Mouse (Mus musculus) neural tube, embryonic 12.5 days (tissue): Measurements from ENCODE around the gene Ddx27. TPM values are rescaled to one million over a fixed set of nuclear protein-coding genes. Genes with fewer than 3 reads are reported as not detected.

ENCODE experiments used
- ATAC-seq: fragments of 200-750 bp; cut with Nextera tagmentation; 2 replicates; pipeline ENCODE4 v1.8.0; 2017; ENCODE audit warnings: low read depth, mild to moderate bottlenecking, moderate TSS enrichment, moderate library complexity; ENCODE audit not compliant: low FRiP score
- H3K27ac ChIP-seq: fragments of 300-500 bp; sonication (generic); 2 replicates; pipeline ENCODE4 v1.5.1; 2016
- H3K27me3 ChIP-seq: fragments of 300-500 bp; sonication (generic); replicated peaks from 2 replicates; pipeline ENCODE4 v1.6.1; 2016; ENCODE audit warnings: mild to moderate bottlenecking
- H3K36me3 ChIP-seq: fragments of 300-500 bp; sonication (generic); 2 replicates; pipeline ENCODE4 v1.6.1; 2016; ENCODE audit warnings: mild to moderate bottlenecking
- H3K4me1 ChIP-seq: fragments of 300-500 bp; sonication (generic); 2 replicates; pipeline ENCODE4 v1.6.1; 2016
- H3K4me2 ChIP-seq: fragments of 300-500 bp; sonication (generic); replicated peaks from 2 replicates; pipeline ENCODE4 v1.6.1; 2016; ENCODE audit warnings: mild to moderate bottlenecking
- H3K4me3 ChIP-seq: fragments of 300-500 bp; sonication (generic); 2 replicates; pipeline ENCODE4 v1.5.1; 2016
- H3K9ac ChIP-seq: fragments of 300-500 bp; sonication (generic); 2 replicates; pipeline ENCODE4 v1.6.1; 2016; ENCODE audit warnings: mild to moderate bottlenecking
- H3K9me3 ChIP-seq: fragments of 300-500 bp; sonication (generic); 2 replicates; pipeline ENCODE4 v1.6.1; 2016; ENCODE audit warnings: mild to moderate bottlenecking
- WGBS: fragments of 180-500 bp; shearing (Covaris S2); methylation state at CpG from one replicate; pipeline ENCODE4 v1.1.7; 2016; 5-methylcytosine and 5-hydroxymethylcytosine counted together
- polyA plus RNA-seq: library from polyadenylated mRNA; unstranded; fragments of >200 nt; fragmentation: Nextera tagmentation; extraction: Ambion mirVana; gene quantifications from 2 replicates; pipeline ENCODE4 v1.2.1, GENCODE M21; 2016

Gene Ddx27
- polyA plus RNA-seq, 1 experiment from 2014 or later = 44.5 TPM

DNA sequence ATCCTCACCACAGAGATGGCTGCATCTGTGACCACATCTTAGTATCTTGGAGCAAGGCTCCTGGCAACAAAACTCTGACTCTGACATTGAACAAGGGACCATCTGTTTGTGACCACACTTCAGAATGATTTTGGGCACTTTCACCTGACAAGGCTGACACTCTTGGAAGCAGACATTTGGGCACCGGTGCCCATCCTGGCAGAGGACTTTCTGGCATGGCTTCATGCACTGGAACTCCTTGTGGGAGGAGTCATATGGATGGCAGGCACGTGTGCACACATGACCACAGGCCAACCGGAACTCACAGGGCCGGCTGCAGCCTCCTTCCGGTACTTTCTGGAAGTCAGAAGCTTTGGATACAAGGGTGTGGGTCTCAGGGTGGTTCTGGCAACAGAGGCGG is 23.3 kb downstream of the Ddx27 start:
- no peaks in the 10 kb centered on the region for H3K27me3 ChIP-seq
- H3K4me1 ChIP-seq = no peaks in the 10 kb centered on the region
- no peak overlapping the region for H3K4me3 ChIP-seq
- H3K27ac ChIP-seq = no peak overlapping the region
- peaks cover 99% of the 10 kb centered on the region for H3K36me3 ChIP-seq
- H3K4me2 ChIP-seq = no peak overlapping the region
- no peak for ATAC-seq
- H3K9ac ChIP-seq = no peak overlapping the region
- H3K9me3 ChIP-seq = no peaks in the 10 kb centered on the region
- 95% methylated on average over 6 of the region's 6 CpGs for WGBS

DNA sequence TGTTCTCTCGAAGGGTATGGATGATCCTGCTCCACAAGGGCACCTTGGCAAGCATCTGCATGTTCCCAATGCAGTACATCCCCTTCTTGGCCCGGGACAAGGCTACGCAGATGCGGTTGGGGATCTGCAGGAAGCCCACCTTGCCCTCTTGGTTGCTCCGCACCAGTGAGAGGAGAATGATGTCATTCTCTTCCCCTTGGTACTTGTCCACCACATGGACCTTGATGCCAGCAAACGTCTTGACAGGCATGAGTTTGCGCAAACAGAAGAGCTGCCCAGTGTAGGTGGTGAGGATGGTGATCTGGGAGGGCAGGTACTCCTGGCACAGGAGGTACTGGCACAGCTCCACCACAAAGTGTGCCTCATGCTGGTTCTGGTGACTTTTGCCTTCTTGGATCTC is 23.7 kb downstream of the Ddx27 start:
- H3K27me3 ChIP-seq = no peaks in the 10 kb centered on the region
- no peaks in the 10 kb centered on the region for H3K4me1 ChIP-seq
- H3K27ac ChIP-seq = no peak overlapping the region
- H3K9me3 ChIP-seq = no peaks in the 10 kb centered on the region
- peaks cover 98% of the 10 kb centered on the region for H3K36me3 ChIP-seq
- H3K9ac ChIP-seq = no peak overlapping the region
- H3K4me3 ChIP-seq = no peak overlapping the region
- no peak for ATAC-seq
- H3K4me2 ChIP-seq = no peak overlapping the region
- WGBS = 95% methylated on average over 7 of the region's 7 CpGs

DNA sequence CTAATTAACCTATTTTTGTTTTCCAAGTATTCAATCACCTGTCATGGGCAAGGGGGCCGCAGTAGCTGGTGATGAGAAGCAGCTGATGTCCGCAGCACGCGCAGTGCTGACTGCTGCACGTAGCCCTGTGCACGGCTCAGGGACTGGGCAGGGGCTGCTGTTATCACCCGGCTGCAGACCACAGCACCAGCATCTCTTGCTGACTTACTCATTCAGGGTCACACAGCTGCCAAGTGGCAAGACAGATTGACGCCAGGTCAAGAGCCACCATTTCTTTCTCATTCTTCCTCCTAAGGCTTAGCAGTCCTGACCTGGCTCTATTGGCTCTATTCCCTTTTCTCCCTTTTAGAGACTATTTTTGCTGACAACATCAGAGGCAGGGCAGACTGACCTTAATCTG is 24.4 kb downstream of the Ddx27 start:
- ATAC-seq = no peak
- peaks cover 98% of the 10 kb centered on the region for H3K36me3 ChIP-seq
- no peak overlapping the region for H3K9ac ChIP-seq
- no peak overlapping the region for H3K4me3 ChIP-seq
- H3K27ac ChIP-seq = no peak overlapping the region
- H3K4me2 ChIP-seq = no peak overlapping the region
- H3K9me3 ChIP-seq = no peaks in the 10 kb centered on the region
- H3K27me3 ChIP-seq = no peaks in the 10 kb centered on the region
- no peaks in the 10 kb centered on the region for H3K4me1 ChIP-seq
- WGBS = 91% methylated on average over 8 of the region's 8 CpGs

DNA sequence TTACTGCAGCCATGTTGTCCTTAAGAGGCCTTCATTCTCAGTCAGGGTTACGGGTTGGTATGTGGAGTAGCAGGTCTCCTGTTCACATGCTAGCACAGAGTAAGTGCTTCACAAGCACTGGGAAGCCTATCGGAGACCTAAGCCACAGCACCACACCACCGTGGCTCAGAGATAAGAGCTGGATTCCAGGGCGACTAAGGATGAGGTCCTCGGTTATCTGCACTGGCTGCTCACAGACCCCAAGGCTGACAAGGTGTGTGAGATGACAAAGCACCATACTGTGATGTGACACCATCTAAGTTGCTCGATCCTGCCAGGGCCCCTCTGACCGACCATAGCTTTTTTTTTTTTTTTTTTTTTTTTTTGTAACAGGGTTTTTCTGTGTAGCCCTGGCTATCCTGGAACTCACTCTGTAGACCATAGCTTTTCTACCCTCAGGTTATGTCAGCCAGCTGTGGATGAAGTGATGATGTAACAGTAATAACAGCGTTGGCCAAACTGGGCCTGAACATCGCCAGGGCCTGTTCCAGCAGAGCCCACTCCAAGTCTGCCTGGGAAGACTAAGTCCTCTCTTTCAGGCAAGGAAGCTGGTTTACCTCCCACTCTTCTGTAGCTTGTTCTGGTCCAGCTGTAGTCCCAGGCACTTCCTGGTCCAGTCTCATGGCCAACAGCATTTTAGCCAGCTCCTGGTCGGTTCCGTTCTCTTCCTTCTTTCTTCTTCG is 28.6 kb downstream of the Ddx27 start:
- Histone ChIP-seq H3K9me3 (no peaks in the 10 kb centered on the region), H3K4me1 (no peaks in the 10 kb centered on the region), H3K27me3 (no peaks in the 10 kb centered on the region), H3K4me2 (no peak overlapping the region), H3K36me3 (peaks cover 93% of the 10 kb centered on the region), H3K9ac (no peak overlapping the region), H3K27ac (no peak overlapping the region), H3K4me3 (no peak overlapping the region)
- no peak for ATAC-seq
- WGBS = 93% methylated on average over 12 of the region's 12 CpGs

DNA sequence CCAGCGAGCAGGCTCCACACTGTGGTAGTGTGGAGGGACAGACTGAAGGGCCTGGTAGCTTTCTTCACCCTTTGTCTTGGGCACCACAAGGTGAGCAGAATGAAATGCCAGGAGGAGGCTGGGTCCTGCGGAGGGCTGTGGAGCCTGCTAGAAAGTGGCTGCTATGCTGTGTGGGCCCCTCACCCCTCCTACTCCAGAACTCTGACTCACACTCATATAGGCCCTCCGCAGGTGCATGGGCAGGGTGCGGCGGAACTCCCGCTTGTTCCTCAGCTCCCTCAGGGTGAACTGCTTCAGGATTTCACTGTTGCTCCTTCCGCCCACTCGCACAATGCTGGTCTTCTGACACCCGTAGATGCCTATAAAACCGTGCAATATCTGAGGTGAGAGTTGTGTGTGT is 33.2 kb downstream of the Ddx27 start:
- Histone ChIP-seq H3K27ac (no peak overlapping the region), H3K27me3 (no peaks in the 10 kb centered on the region), H3K4me1 (peaks cover 3% of the 10 kb centered on the region; the same call in 1 of the 2 replicates), H3K4me3 (no peak overlapping the region), H3K36me3 (peaks cover 81% of the 10 kb centered on the region), H3K9me3 (peaks cover 3% of the 10 kb centered on the region; the same call in 1 of the 2 replicates), H3K9ac (no peak overlapping the region), H3K4me2 (no peak overlapping the region)
- ATAC-seq = no peak
- WGBS = 92% methylated on average over 10 of the region's 10 CpGs

DNA sequence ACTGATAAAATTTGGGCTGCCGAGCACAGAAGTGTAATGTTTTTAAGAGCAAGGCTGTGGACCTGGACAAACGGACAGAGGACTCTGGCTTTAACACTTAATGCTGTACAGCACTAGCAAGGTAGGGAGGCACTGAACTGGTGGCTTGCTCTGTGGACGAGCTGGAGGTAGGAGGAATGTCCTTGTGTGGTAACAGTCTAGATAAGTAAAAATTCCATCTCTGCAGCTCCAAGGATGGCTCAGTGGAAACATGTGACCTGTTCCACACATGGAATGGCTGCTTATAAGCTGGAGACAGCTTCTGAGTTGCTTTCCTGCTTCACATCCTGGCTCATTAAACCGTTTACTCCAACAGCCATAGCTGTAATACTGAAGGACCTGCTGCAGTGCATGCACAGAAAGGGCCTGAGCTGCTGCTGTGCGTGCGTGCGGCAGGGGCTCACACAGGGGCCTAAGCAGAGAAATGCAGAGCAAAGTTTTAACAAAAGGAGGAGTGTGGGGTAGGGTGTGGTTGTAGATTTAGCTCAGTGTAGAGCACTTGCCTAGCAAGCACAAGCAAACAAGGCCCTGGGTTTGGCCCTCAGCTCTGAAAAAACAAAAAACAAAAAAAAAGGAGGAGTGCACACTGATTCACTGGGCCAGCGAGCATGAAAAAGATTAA is 33.8 kb downstream of the Ddx27 start:
- no peak overlapping the region for H3K4me2 ChIP-seq
- peaks cover 3% of the 10 kb centered on the region; the same call in 1 of the 2 replicates for H3K9me3 ChIP-seq

DNA sequence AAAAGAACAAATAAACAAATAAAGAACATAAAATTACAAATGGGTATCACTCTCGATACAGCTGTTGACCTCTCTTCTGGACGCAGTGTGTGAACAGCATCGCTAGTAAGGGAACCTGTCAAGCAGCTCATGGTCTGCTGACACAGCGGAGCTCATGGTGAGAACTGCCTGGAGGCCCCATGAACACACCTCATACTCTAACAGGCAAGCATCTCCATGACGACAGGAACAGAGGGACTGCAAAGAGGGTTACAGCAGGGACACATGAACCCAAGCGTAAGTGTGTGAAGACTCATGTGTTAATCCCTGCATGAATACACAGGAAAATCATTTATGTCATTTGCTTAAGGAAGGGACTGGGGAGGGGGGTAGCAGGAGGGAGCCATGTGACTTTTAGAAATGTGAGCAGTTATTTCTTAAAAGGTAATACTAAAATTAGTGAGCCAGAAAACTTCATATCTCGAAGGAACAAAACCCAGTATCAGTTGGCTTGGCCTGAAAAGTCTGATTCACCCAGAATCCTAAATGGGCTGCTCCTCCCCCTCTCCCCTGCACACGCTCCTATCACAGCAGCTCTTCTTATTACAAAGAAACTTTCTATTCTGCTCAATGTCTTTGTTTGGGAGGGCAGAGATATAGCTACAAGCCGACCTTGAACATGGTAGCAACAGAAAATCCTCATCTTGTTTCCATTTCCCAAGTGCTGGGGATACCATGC is 38.3 kb downstream of the Ddx27 start:
- WGBS = 76% methylated on average over 9 of the region's 9 CpGs
- Histone ChIP-seq H3K9ac (no peak overlapping the region), H3K9me3 (peaks cover 3% of the 10 kb centered on the region; the same call in 1 of the 2 replicates), H3K36me3 (peaks cover 78% of the 10 kb centered on the region), H3K27ac (no peak overlapping the region), H3K4me3 (no peak overlapping the region), H3K4me1 (peaks cover 9% of the 10 kb centered on the region; the same call in 1 of the 2 replicates), H3K4me2 (peak overlapping the region; percentile 9; the same call in 1 of the 2 replicates), H3K27me3 (no peaks in the 10 kb centered on the region)
- ATAC-seq = no peak

More for the DNA sequence above, 33.8 kb downstream of the Ddx27 start:
- Histone ChIP-seq H3K4me3 (no peak overlapping the region), H3K4me1 (peaks cover 9% of the 10 kb centered on the region; the same call in 1 of the 2 replicates), H3K36me3 (peaks cover 77% of the 10 kb centered on the region), H3K27me3 (no peaks in the 10 kb centered on the region), H3K27ac (no peak overlapping the region), H3K9ac (no peak overlapping the region)
- no peak for ATAC-seq
- WGBS = 95% methylated on average over 8 of the region's 8 CpGs

DNA sequence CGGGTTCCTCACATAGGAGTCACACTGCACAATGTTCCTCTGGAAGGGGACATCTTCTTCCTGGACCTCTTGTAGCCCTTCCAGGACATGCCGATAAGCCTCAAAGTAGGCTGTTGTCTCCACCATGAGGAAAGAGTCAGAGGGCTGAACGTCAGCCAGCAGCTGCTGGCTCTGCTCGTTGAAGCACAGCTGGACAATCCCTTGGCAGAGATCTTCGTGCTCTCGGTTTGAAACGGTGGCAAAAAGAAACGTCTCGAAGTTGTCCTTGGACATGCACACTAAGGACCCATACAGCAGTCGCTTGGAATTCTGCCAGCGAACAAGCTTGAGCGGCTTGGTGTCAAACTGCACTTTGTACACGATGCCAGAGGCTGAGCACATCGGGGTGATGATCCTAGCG is 40.4 kb downstream of the Ddx27 start:
- H3K9me3 ChIP-seq = peaks cover 3% of the 10 kb centered on the region; the same call in 1 of the 2 replicates
- H3K4me2 ChIP-seq = no peak overlapping the region
- H3K27me3 ChIP-seq = no peaks in the 10 kb centered on the region
- 93% methylated on average over 15 of the region's 15 CpGs for WGBS
- H3K4me1 ChIP-seq = peaks cover 10% of the 10 kb centered on the region; the same call in 1 of the 2 replicates
- H3K9ac ChIP-seq = no peak overlapping the region
- H3K4me3 ChIP-seq = no peak overlapping the region
- H3K36me3 ChIP-seq = peaks cover 65% of the 10 kb centered on the region
- no peak for ATAC-seq
- no peak overlapping the region for H3K27ac ChIP-seq

DNA sequence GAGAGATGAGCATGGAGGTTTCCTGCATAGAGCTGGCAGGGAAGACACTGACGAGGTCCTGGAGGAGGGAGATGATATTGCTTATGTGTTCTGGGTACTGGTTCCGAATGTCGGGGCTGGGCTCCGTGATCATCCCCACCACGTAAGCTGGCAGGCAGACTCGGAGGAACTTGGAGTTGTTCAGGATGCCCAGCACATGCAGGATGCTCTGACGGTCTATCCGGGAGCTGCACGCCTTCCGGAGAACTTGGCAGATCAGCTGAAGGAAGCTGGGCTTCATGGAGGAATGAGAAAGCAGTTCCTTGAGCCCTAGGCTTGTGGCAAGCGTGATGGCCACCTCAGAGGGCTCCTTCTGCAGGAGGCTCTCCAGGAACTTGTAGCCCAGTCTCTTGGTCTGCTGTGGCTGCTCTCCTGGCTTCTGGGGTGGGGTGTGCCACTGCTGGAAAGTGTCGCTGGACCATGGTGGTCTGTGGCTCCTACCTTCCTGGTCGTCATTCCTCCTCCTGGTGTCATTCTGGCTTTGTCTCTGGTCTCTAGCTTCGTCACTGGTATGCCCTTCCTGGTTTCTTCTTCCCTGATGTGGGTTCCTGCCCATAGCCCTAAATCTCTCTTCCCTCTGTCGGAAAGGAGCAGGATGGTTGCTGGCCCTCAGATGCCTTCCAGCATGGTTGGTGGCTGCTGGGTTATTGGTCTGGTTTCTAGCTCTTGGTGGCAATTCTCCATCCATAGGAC is 41.4 kb downstream of the Ddx27 start:
- Histone ChIP-seq H3K36me3 (peaks cover 59% of the 10 kb centered on the region), H3K9me3 (peaks cover 3% of the 10 kb centered on the region; the same call in 1 of the 2 replicates), H3K9ac (no peak overlapping the region), H3K27ac (no peak overlapping the region), H3K27me3 (no peaks in the 10 kb centered on the region), H3K4me1 (peaks cover 18% of the 10 kb centered on the region), H3K4me2 (no peak overlapping the region), H3K4me3 (no peak overlapping the region)
- 94% methylated on average over 15 of the region's 15 CpGs for WGBS
- no peak for ATAC-seq

DNA sequence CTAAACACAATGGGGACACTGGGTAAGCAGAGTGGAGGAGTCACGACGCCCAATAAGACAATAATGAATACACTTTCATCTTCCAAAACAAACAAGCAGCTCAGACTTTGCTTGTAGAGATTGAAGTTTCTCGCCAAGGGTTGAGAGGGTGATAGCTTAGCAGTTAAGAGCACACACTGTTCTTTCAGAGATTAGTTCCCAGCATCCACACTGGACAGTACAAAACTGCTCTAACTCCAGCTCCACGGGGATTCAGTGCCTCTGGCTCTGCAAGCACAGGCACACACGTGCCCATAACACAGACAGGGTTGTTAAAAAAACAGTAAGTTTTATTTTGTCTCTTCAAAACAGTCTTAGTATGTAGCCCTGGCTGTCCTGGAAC is 41.9 kb downstream of the Ddx27 start:
- no peak overlapping the region for H3K4me2 ChIP-seq
- H3K9me3 ChIP-seq = peaks cover 1% of the 10 kb centered on the region; the same call in 1 of the 2 replicates
- no peak overlapping the region for H3K4me3 ChIP-seq
- H3K9ac ChIP-seq = no peak overlapping the region
- ATAC-seq = no peak
- no peaks in the 10 kb centered on the region for H3K27me3 ChIP-seq
- 90% methylated on average over 5 of the region's 5 CpGs for WGBS
- H3K4me1 ChIP-seq = peaks cover 23% of the 10 kb centered on the region
- H3K27ac ChIP-seq = no peak overlapping the region
- H3K36me3 ChIP-seq = peaks cover 55% of the 10 kb centered on the region

DNA sequence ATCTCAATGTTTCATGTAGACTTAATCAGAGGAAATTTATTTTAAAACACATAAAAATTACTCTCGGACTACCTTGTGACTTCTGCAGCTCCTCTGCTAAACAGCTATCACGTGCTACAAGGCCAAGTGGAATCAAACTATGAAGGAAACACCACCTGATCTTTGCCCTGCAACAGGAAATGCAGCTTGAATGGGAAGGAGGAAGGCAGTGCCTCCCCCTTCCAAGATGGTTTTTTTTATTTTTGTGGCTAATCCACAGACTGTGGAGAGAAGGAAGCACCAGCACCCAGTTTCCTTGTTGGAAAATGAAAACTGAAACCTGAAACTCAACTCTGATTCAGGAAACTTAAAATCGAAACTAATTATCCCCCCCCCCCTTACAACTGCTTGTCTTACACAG is 43.2 kb downstream of the Ddx27 start:
- Histone ChIP-seq H3K4me1 (peaks cover 22% of the 10 kb centered on the region), H3K27ac (no peak overlapping the region), H3K27me3 (no peaks in the 10 kb centered on the region), H3K9me3 (no peaks in the 10 kb centered on the region), H3K4me3 (no peak overlapping the region), H3K36me3 (peaks cover 46% of the 10 kb centered on the region), H3K9ac (no peak overlapping the region), H3K4me2 (no peak overlapping the region)
- WGBS = 74% methylated on average over 3 of the region's 3 CpGs
- ATAC-seq = no peak
